Mouse (Mus musculus) liver, postnatal 0 days (tissue): ENCODE results near the gene R3hdm2.

Source experiments
- CTCF ChIP-seq: sonication (generic); IDR thresholded peaks from 2 replicates; pipeline ENCODE4 v1.5.1; 2016; ENCODE audit warnings: antibody characterized with exemption, low read depth
- EP300 ChIP-seq: IDR thresholded peaks from 2 replicates; pipeline ENCODE4 v1.6.1; 2016; ENCODE audit warnings: antibody characterized with exemption, low read depth, mild to moderate bottlenecking

- TF ChIP-seq CTCF (no peak), EP300 (no peak)
Observed at GRCm38 (mm10) chr10:127407391-127407790, 27.3 kb downstream of the R3hdm2 start.
